Mouse (Mus musculus): Measurements from ENCODE around the gene Dpy19l3. TPM values are rescaled to one million over a fixed set of nuclear protein-coding genes. Genes with fewer than 3 reads are reported as not detected.

The Dpy19l3 gene
- polyA plus RNA-seq, 1 experiment from 2014 or later, result 15.9 TPM

- no peak for ATAC-seq (replicated peaks; ENCODE audit: insufficient number of reproducible peaks, low FRiP score, low TSS enrichment)
- peaks cover 43% of the 10 kb centered on the region for H3K36me3 ChIP-seq (ENCODE audit: control insufficient read depth, insufficient read depth, low read length)
- no peak overlapping the region for H3K4me2 ChIP-seq
- no peaks in the 10 kb centered on the region for H3K4me1 ChIP-seq (ENCODE audit: control insufficient read depth, insufficient read depth, low read length)
- H3K27me3 ChIP-seq (ENCODE audit: control insufficient read depth, insufficient read depth, low read length), result no peaks in the 10 kb centered on the region
- no peak overlapping the region for H3K4me3 ChIP-seq (ENCODE audit: low read depth, low read length)
- WGBS (ENCODE audit: insufficient replicate concordance), result 89% methylated on average over 8 of the region's 8 CpGs
- H3K27ac ChIP-seq (ENCODE audit: low read depth, low read length), result no peak overlapping the region
- H3K9me3 ChIP-seq (replicated peaks; ENCODE audit: control insufficient read depth, low read length), result no peaks in the 10 kb centered on the region
- no peak overlapping the region for H3K9ac ChIP-seq (ENCODE audit: low read depth, low read length)
Measured at GRCm38 (mm10) chr7:35790201-35790600, 35.9 kb upstream of the Dpy19l3 start.

GRCm38 (mm10) chr7:35785579-35785978 lies 31.3 kb upstream of the Dpy19l3 start:
- no peak overlapping the region for H3K4me2 ChIP-seq
- no peak overlapping the region for H3K27ac ChIP-seq (ENCODE audit: low read depth, low read length)
- H3K9me3 ChIP-seq (replicated peaks; ENCODE audit: control insufficient read depth, low read length), result no peaks in the 10 kb centered on the region
- 85% methylated on average over 4 of the region's 4 CpGs for WGBS (ENCODE audit: insufficient replicate concordance)
- peaks cover 21% of the 10 kb centered on the region for H3K36me3 ChIP-seq (ENCODE audit: control insufficient read depth, insufficient read depth, low read length)
- H3K4me3 ChIP-seq (ENCODE audit: low read depth, low read length), result no peak overlapping the region
- no peak overlapping the region for H3K9ac ChIP-seq (ENCODE audit: low read depth, low read length)
- H3K27me3 ChIP-seq (ENCODE audit: control insufficient read depth, insufficient read depth, low read length), result no peaks in the 10 kb centered on the region
- no peaks in the 10 kb centered on the region for H3K4me1 ChIP-seq (ENCODE audit: control insufficient read depth, insufficient read depth, low read length)
- no peak for ATAC-seq (replicated peaks; ENCODE audit: insufficient number of reproducible peaks, low FRiP score, low TSS enrichment)

GRCm38 (mm10) chr7:35782252-35782651 lies 28.0 kb upstream of the Dpy19l3 start:
- no peak overlapping the region for H3K27ac ChIP-seq (ENCODE audit: low read depth, low read length)
- H3K4me3 ChIP-seq (ENCODE audit: low read depth, low read length), result no peak overlapping the region
- H3K9ac ChIP-seq (ENCODE audit: low read depth, low read length), result no peak overlapping the region
- H3K4me1 ChIP-seq (ENCODE audit: control insufficient read depth, insufficient read depth, low read length), result no peaks in the 10 kb centered on the region
- H3K4me2 ChIP-seq, result no peak overlapping the region
- H3K27me3 ChIP-seq (ENCODE audit: control insufficient read depth, insufficient read depth, low read length), result no peaks in the 10 kb centered on the region
- ATAC-seq (replicated peaks; ENCODE audit: insufficient number of reproducible peaks, low FRiP score, low TSS enrichment), result no peak
- H3K9me3 ChIP-seq (replicated peaks; ENCODE audit: control insufficient read depth, low read length), result no peaks in the 10 kb centered on the region
- peaks cover 22% of the 10 kb centered on the region for H3K36me3 ChIP-seq (ENCODE audit: control insufficient read depth, insufficient read depth, low read length)

- Histone ChIP-seq H3K4me1 (ENCODE audit: control insufficient read depth, insufficient read depth, low read length) (no peaks in the 10 kb centered on the region), H3K27ac (ENCODE audit: low read depth, low read length) (no peak overlapping the region), H3K27me3 (ENCODE audit: control insufficient read depth, insufficient read depth, low read length) (no peaks in the 10 kb centered on the region), H3K9me3 (replicated peaks; ENCODE audit: control insufficient read depth, low read length) (no peaks in the 10 kb centered on the region), H3K4me2 (no peak overlapping the region), H3K9ac (ENCODE audit: low read depth, low read length) (no peak overlapping the region), H3K4me3 (ENCODE audit: low read depth, low read length) (no peak overlapping the region), H3K36me3 (ENCODE audit: control insufficient read depth, insufficient read depth, low read length) (peaks cover 44% of the 10 kb centered on the region)
- WGBS (ENCODE audit: insufficient replicate concordance), result 90% methylated on average over 12 of the region's 12 CpGs
- no peak for ATAC-seq (replicated peaks; ENCODE audit: insufficient number of reproducible peaks, low FRiP score, low TSS enrichment)
Measured at GRCm38 (mm10) chr7:35774127-35774526, 19.9 kb upstream of the Dpy19l3 start.

GRCm38 (mm10) chr7:35772347-35772746 lies 18.1 kb upstream of the Dpy19l3 start:
- Histone ChIP-seq H3K4me3 (ENCODE audit: low read depth, low read length) (no peak overlapping the region), H3K4me1 (ENCODE audit: control insufficient read depth, insufficient read depth, low read length) (no peaks in the 10 kb centered on the region), H3K4me2 (no peak overlapping the region), H3K36me3 (ENCODE audit: control insufficient read depth, insufficient read depth, low read length) (peaks cover 38% of the 10 kb centered on the region), H3K27ac (ENCODE audit: low read depth, low read length) (no peak overlapping the region), H3K9me3 (replicated peaks; ENCODE audit: control insufficient read depth, low read length) (no peaks in the 10 kb centered on the region), H3K9ac (ENCODE audit: low read depth, low read length) (no peak overlapping the region), H3K27me3 (ENCODE audit: control insufficient read depth, insufficient read depth, low read length) (no peaks in the 10 kb centered on the region)
- no peak for ATAC-seq (replicated peaks; ENCODE audit: insufficient number of reproducible peaks, low FRiP score, low TSS enrichment)
- 94% methylated on average over 8 of the region's 8 CpGs for WGBS (ENCODE audit: insufficient replicate concordance)

- H3K4me1 ChIP-seq (ENCODE audit: control insufficient read depth, insufficient read depth, low read length), result no peaks in the 10 kb centered on the region
Measured at GRCm38 (mm10) chr7:35771106-35771505, 16.9 kb upstream of the Dpy19l3 start.

GRCm38 (mm10) chr7:35770122-35770521 lies 15.9 kb upstream of the Dpy19l3 start:
- Histone ChIP-seq H3K4me3 (ENCODE audit: low read depth, low read length) (no peak overlapping the region), H3K9me3 (replicated peaks; ENCODE audit: control insufficient read depth, low read length) (no peaks in the 10 kb centered on the region), H3K36me3 (ENCODE audit: control insufficient read depth, insufficient read depth, low read length) (peaks cover 26% of the 10 kb centered on the region), H3K9ac (ENCODE audit: low read depth, low read length) (no peak overlapping the region), H3K4me2 (no peak overlapping the region), H3K27me3 (ENCODE audit: control insufficient read depth, insufficient read depth, low read length) (no peaks in the 10 kb centered on the region), H3K4me1 (ENCODE audit: control insufficient read depth, insufficient read depth, low read length) (no peaks in the 10 kb centered on the region), H3K27ac (ENCODE audit: low read depth, low read length) (no peak overlapping the region)
- WGBS (ENCODE audit: insufficient replicate concordance), result 56% methylated on average over 7 of the region's 7 CpGs
- no peak for ATAC-seq (replicated peaks; ENCODE audit: insufficient number of reproducible peaks, low FRiP score, low TSS enrichment)

More at GRCm38 (mm10) chr7:35771106-35771505, 16.9 kb upstream of the Dpy19l3 start:
- no peaks in the 10 kb centered on the region for H3K9me3 ChIP-seq (replicated peaks; ENCODE audit: control insufficient read depth, low read length)
- no peak overlapping the region for H3K4me3 ChIP-seq (ENCODE audit: low read depth, low read length)
- H3K4me2 ChIP-seq, result no peak overlapping the region
- no peak for ATAC-seq (replicated peaks; ENCODE audit: insufficient number of reproducible peaks, low FRiP score, low TSS enrichment)
- H3K27ac ChIP-seq (ENCODE audit: low read depth, low read length), result no peak overlapping the region
- no peak overlapping the region for H3K9ac ChIP-seq (ENCODE audit: low read depth, low read length)
- H3K27me3 ChIP-seq (ENCODE audit: control insufficient read depth, insufficient read depth, low read length), result no peaks in the 10 kb centered on the region
- peaks cover 35% of the 10 kb centered on the region for H3K36me3 ChIP-seq (ENCODE audit: control insufficient read depth, insufficient read depth, low read length)

GRCm38 (mm10) chr7:35764461-35764860 lies 10.2 kb upstream of the Dpy19l3 start:
- no peaks in the 10 kb centered on the region for H3K9me3 ChIP-seq (replicated peaks; ENCODE audit: control insufficient read depth, low read length)
- no peaks in the 10 kb centered on the region for H3K27me3 ChIP-seq (ENCODE audit: control insufficient read depth, insufficient read depth, low read length)
- 87% methylated on average over 11 of the region's 11 CpGs for WGBS (ENCODE audit: insufficient replicate concordance)
- H3K9ac ChIP-seq (ENCODE audit: low read depth, low read length), result no peak overlapping the region
- no peak overlapping the region for H3K4me3 ChIP-seq (ENCODE audit: low read depth, low read length)
- H3K36me3 ChIP-seq (ENCODE audit: control insufficient read depth, insufficient read depth, low read length), result no peaks in the 10 kb centered on the region
- no peak overlapping the region for H3K27ac ChIP-seq (ENCODE audit: low read depth, low read length)
- no peaks in the 10 kb centered on the region for H3K4me1 ChIP-seq (ENCODE audit: control insufficient read depth, insufficient read depth, low read length)
- ATAC-seq (replicated peaks; ENCODE audit: insufficient number of reproducible peaks, low FRiP score, low TSS enrichment), result no peak
- H3K4me2 ChIP-seq, result no peak overlapping the region

GRCm38 (mm10) chr7:35761801-35762200 lies 7.5 kb upstream of the Dpy19l3 start:
- H3K4me1 ChIP-seq (ENCODE audit: control insufficient read depth, insufficient read depth, low read length), result no peaks in the 10 kb centered on the region
- no peaks in the 10 kb centered on the region for H3K36me3 ChIP-seq (ENCODE audit: control insufficient read depth, insufficient read depth, low read length)
- WGBS (ENCODE audit: insufficient replicate concordance), result 59% methylated on average over 5 of the region's 5 CpGs
- H3K9ac ChIP-seq (ENCODE audit: low read depth, low read length), result no peak overlapping the region
- no peak overlapping the region for H3K4me2 ChIP-seq
- no peak overlapping the region for H3K27ac ChIP-seq (ENCODE audit: low read depth, low read length)
- H3K4me3 ChIP-seq (ENCODE audit: low read depth, low read length), result no peak overlapping the region
- H3K27me3 ChIP-seq (ENCODE audit: control insufficient read depth, insufficient read depth, low read length), result no peaks in the 10 kb centered on the region
- H3K9me3 ChIP-seq (replicated peaks; ENCODE audit: control insufficient read depth, low read length), result no peaks in the 10 kb centered on the region
- ATAC-seq (replicated peaks; ENCODE audit: insufficient number of reproducible peaks, low FRiP score, low TSS enrichment), result no peak

Measured in heart, embryonic 11.5 days (tissue).